Mouse (Mus musculus) liver, embryonic 11.5 days (tissue): Measurements from ENCODE around the gene Fhad1. TPM values are rescaled to one million over a fixed set of nuclear protein-coding genes. Genes with fewer than 3 reads are reported as not detected.

Source experiments
- ATAC-seq: fragments of 200-750 bp; cut with Nextera tagmentation; replicated peaks from 2 replicates; pipeline ENCODE4 v1.8.0; 2017; ENCODE audit warnings: moderate number of reproducible peaks, mild to moderate bottlenecking, moderate TSS enrichment, moderate library complexity; ENCODE audit not compliant: low FRiP score
- DNase-seq: peaks from one replicate; pipeline ENCODE4 v3.0.0-alpha.2; 2017; ENCODE audit warnings: low spot score
- H3K27ac ChIP-seq: fragments of 300-500 bp; sonication (generic); 2 replicates; pipeline ENCODE4 v1.5.1; 2014; ENCODE audit warnings: mild to moderate bottlenecking, low read depth, low read length, control low read depth
- H3K27me3 ChIP-seq: fragments of 300-500 bp; sonication (generic); replicated peaks from 2 replicates; pipeline ENCODE4 v1.6.1; 2014; ENCODE audit warnings: low read length, mixed read lengths; ENCODE audit not compliant: control insufficient read depth, insufficient read depth
- H3K36me3 ChIP-seq: fragments of 300-500 bp; sonication (generic); 2 replicates; pipeline ENCODE4 v1.6.1; 2014; ENCODE audit warnings: mild to moderate bottlenecking, low read length, moderate library complexity, mixed read lengths; ENCODE audit not compliant: control insufficient read depth, insufficient read depth
- H3K4me1 ChIP-seq: fragments of 300-500 bp; sonication (generic); replicated peaks from 2 replicates; pipeline ENCODE4 v1.6.1; 2014; ENCODE audit warnings: low read length, mixed read lengths; ENCODE audit not compliant: control insufficient read depth, insufficient read depth
- H3K4me2 ChIP-seq: fragments of 300-500 bp; sonication (generic); 2 replicates; pipeline ENCODE4 v1.6.1; 2014; ENCODE audit warnings: mild to moderate bottlenecking, control low read depth, moderate library complexity
- H3K4me3 ChIP-seq: fragments of 300-500 bp; sonication (generic); 2 replicates; pipeline ENCODE4 v1.5.1; 2014; ENCODE audit warnings: low read depth, low read length, control low read depth
- H3K9ac ChIP-seq: fragments of 300-500 bp; sonication (generic); 2 replicates; pipeline ENCODE4 v1.6.1; 2014; ENCODE audit warnings: low read depth, low read length, control low read depth
- H3K9me3 ChIP-seq: fragments of 300-500 bp; sonication (generic); 2 replicates; pipeline ENCODE4 v1.6.1; 2016; ENCODE audit warnings: low read length, inconsistent platforms, mixed read lengths; ENCODE audit not compliant: control insufficient read depth
- WGBS: fragments of 180-500 bp; shearing (Covaris S2); extraction: QIAGEN DNeasy Blood & Tissue Kit; methylation state at CpG from one replicate; pipeline ENCODE4 v1.1.7; 2014; 5-methylcytosine and 5-hydroxymethylcytosine counted together
- polyA plus RNA-seq: library from polyadenylated mRNA; unstranded; fragments of >200 nt; fragmentation: Nextera tagmentation; extraction: Ambion mirVana; gene quantifications from 2 replicates; pipeline ENCODE4 v1.2.1, GENCODE M21; 2014

Fhad1 gene
- polyA plus RNA-seq, 1 experiment from 2014 or later = 1.8 TPM

DNA sequence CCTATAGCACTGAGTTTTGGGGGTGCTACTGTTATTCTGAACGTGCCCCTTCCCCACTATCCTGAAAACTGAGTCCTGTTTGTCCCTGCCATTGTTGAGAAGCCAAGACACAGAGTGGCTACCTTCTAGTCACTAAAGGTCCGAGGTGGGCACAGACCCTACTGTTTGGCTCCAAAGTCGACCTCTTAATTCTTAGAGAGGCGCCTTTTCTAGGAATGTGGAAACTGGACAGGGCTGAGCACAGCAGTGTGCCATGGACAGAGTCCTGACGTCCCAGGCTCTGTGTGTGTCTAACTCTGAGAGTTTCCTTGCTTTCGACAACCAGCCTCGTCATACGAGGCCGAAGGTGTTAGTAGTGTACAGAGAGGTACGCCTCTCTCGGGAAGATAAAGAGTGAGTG is 114.5 kb downstream of the Fhad1 start:
- Histone ChIP-seq H3K9me3 (no peaks in the 10 kb centered on the region), H3K4me1 (peaks cover 3% of the 10 kb centered on the region), H3K4me3 (no peak overlapping the region), H3K27me3 (peaks cover 3% of the 10 kb centered on the region; the same call in 1 of the 2 replicates), H3K9ac (no peak overlapping the region), H3K36me3 (no peaks in the 10 kb centered on the region), H3K4me2 (no peak overlapping the region), H3K27ac (no peak overlapping the region)
- WGBS = 68% methylated on average over 11 of the region's 11 CpGs
- DNase-seq (no peak), ATAC-seq (no peak)

DNA sequence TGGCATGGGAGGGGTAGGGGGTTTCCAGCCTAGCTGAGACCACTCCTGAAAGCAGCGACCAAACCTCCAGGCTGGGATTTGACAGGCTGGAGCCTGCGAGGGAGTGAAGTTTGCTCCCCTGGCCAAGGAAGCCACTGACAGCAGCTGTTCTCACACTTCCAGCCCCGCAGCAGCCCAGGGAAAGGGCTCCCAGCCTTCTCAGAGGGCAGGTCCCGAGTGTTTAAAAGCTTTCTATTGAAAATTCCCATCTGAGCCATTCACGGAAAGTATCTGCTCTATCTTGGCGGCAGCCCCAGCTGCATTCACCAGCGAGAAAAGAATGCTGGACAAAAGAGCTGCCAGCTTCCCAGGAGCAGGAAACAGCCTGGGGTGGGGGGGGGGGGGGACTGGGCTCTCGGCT is 114.9 kb downstream of the Fhad1 start:
- WGBS = 29% methylated on average over 8 of the region's 8 CpGs
- Histone ChIP-seq H3K4me2 (no peak overlapping the region), H3K27ac (no peak overlapping the region), H3K9ac (no peak overlapping the region), H3K4me3 (no peak overlapping the region), H3K4me1 (peaks cover 7% of the 10 kb centered on the region), H3K27me3 (peaks cover 3% of the 10 kb centered on the region; the same call in 1 of the 2 replicates), H3K36me3 (no peaks in the 10 kb centered on the region), H3K9me3 (no peaks in the 10 kb centered on the region)
- ATAC-seq = no peak
- no peak for DNase-seq

DNA sequence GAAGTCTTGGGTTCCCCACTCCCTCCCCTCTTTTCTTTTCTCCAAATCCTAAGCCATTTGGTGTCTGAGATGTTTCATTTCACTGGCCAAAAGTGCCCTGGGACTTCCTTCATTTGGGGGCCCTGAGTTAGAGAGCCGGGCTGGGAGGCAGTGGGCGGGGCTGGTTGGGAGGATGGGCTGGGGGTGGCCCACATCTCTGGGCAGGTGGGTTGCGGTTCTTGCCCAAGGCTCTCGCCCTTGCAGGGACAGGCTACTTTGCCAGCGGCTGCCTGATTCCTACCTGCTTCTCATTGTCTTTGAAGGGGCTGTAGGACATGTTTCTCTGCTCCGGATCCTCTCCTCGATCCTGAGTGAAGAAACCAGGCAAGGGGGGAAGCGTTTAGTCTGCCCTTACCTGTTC is 116.0 kb downstream of the Fhad1 start:
- DNase-seq = no peak
- H3K27me3 ChIP-seq = peaks cover 3% of the 10 kb centered on the region; the same call in 1 of the 2 replicates
- WGBS = 79% methylated on average over 8 of the region's 8 CpGs
- H3K4me2 ChIP-seq = no peak overlapping the region
- H3K4me3 ChIP-seq = no peak overlapping the region
- no peak overlapping the region for H3K27ac ChIP-seq
- no peaks in the 10 kb centered on the region for H3K9me3 ChIP-seq
- ATAC-seq = no peak
- no peak overlapping the region for H3K9ac ChIP-seq
- no peaks in the 10 kb centered on the region for H3K36me3 ChIP-seq
- H3K4me1 ChIP-seq = peaks cover 7% of the 10 kb centered on the region

DNA sequence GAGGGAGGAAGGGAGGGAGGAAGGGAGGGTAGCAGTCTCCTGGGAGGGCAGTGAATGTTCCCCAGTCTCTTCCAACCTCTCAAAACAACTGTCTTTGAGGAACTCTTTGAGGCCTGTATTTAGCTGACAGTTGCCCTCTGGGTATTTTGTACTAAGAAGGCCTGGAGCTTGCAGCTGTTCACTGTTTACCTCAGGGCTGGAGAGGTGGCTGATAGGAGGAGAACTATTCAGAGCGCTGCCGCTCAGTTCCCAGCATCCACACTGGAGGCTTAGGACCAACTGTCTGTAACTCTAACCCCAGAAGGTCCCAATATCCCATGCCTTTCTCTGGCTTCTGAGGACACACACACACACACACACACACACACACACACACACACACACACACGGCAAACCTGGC is 117.0 kb downstream of the Fhad1 start:
- no peak overlapping the region for H3K27ac ChIP-seq
- no peak for DNase-seq

DNA sequence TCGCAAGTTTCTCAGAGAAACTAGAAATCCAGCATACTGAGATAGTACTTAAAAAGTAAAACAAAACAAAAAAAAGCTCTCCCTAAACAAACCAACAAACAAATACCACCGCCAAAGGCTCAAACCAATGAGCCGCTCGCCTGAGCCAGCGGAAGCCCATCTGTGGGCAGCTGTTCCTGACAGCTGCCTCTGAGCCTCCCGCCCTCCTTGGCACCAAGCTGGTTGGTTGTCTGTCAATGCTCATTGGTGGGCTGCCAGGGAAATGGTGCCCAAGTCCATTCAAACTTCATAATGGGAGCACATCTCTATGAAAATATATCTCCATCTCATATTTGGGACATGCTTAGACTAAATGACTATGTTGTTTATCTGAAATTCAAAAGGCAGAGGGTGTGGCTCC is 117.7 kb downstream of the Fhad1 start:
- DNase-seq = no peak
- peaks cover 7% of the 10 kb centered on the region for H3K4me1 ChIP-seq
- H3K9me3 ChIP-seq = no peaks in the 10 kb centered on the region
- H3K4me3 ChIP-seq = no peak overlapping the region
- peaks cover 3% of the 10 kb centered on the region; the same call in 1 of the 2 replicates for H3K27me3 ChIP-seq
- H3K36me3 ChIP-seq = no peaks in the 10 kb centered on the region
- WGBS = 86% methylated on average over 6 of the region's 6 CpGs
- no peak overlapping the region for H3K27ac ChIP-seq
- H3K4me2 ChIP-seq = no peak overlapping the region
- no peak overlapping the region for H3K9ac ChIP-seq
- no peak for ATAC-seq

More for the DNA sequence above, 117.0 kb downstream of the Fhad1 start:
- H3K27me3 ChIP-seq = peaks cover 3% of the 10 kb centered on the region; the same call in 1 of the 2 replicates
- peaks cover 7% of the 10 kb centered on the region for H3K4me1 ChIP-seq
- H3K9me3 ChIP-seq = no peaks in the 10 kb centered on the region
- no peak for ATAC-seq
- no peak overlapping the region for H3K9ac ChIP-seq
- H3K36me3 ChIP-seq = no peaks in the 10 kb centered on the region
- H3K4me3 ChIP-seq = no peak overlapping the region
- no peak overlapping the region for H3K4me2 ChIP-seq
- 54% methylated on average over 3 of the region's 3 CpGs for WGBS

DNA sequence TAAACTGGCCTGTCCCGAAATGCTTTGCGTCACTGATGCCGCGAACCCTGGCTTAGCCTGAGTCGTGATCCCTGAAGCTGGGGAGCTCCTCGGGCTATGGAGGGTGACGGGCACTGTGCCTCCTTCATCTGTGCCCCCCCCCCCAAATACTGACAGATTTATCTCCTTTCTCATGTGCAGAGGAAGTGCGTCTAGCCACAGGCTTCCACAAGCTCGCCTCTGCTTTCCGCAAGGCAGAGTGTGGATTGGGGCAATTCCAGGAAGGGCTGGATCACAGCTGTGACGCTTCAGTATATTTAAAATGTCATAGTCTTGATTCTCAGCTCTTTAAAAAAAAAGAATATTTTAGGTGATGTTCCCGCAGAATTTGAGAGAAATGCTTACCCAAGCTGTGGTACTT is 119.1 kb downstream of the Fhad1 start:
- H3K9ac ChIP-seq = no peak overlapping the region
- no peaks in the 10 kb centered on the region for H3K9me3 ChIP-seq
- no peaks in the 10 kb centered on the region for H3K36me3 ChIP-seq
- WGBS = 51% methylated on average over 12 of the region's 12 CpGs
- DNase-seq (no peak), ATAC-seq (no peak)
- H3K4me3 ChIP-seq = no peak overlapping the region
- peaks cover 3% of the 10 kb centered on the region; the same call in 1 of the 2 replicates for H3K27me3 ChIP-seq
- peaks cover 7% of the 10 kb centered on the region for H3K4me1 ChIP-seq
- H3K27ac ChIP-seq = no peak overlapping the region
- no peak overlapping the region for H3K4me2 ChIP-seq

DNA sequence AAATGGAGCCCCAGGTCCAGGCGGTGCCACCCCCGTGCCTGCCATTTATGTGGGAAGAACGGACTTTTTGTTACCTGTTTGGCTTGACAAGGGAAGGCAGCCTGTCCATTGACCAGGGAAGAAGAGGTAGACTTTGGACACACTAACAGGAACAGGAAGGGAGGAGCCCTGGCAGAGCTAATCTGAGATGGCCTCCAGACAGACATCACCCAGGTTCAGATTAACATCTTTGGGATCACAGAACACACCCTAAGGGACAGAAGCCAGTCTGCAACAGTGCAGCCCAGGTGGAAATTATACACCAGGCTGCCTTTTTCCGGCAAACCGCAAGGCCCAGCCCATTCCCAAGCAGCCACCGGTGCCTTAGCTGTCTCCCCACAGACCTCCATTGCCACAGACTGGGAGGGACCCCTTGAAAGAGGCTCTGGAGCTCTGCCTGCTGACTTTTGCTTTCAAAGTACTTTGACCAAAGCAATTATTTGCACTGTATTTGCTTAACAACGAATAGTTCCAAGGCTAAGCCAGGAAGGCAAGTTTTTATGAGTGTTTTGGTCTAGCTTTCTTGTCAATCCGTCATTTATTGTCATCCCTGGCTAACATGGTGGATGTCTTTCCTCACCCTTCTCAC is 121.6 kb downstream of the Fhad1 start:
- H3K36me3 ChIP-seq = no peaks in the 10 kb centered on the region
- ATAC-seq (no peak), DNase-seq (no peak)
- WGBS = 84% methylated on average over 8 of the region's 8 CpGs
- H3K9me3 ChIP-seq = no peaks in the 10 kb centered on the region
- H3K4me1 ChIP-seq = peaks cover 5% of the 10 kb centered on the region
- H3K27me3 ChIP-seq = no peaks in the 10 kb centered on the region
- no peak overlapping the region for H3K4me3 ChIP-seq
- no peak overlapping the region for H3K9ac ChIP-seq
- H3K27ac ChIP-seq = no peak overlapping the region
- no peak overlapping the region for H3K4me2 ChIP-seq

DNA sequence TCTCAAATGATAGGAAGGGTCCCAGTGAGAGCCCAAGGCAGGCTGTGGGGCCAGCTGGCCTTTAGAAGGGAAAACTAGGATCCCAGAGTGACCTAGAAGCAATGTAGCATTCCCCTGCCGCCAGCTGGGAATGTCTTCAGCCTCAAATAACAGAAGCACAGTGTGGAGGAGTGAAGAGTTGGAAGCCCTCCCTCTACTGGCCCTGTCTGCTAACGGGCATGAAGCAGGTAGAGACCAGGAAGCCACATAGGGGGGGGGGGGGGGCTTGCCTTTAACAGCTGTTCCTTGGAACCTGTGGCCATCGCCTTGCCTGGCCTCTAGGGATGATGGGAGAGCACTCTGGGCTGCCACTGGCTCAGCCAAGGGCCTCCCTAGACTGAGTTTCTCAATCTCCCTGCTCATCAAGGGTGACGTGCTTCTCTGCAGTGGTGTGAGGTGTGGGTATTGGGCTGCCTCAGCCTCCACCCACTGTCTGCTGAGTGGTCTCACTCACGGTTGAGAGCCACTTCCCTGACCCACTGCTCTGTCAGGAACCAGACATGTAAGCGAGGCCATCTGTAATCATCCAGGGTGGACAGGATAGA is 128.4 kb downstream of the Fhad1 start:
- no peak overlapping the region for H3K4me2 ChIP-seq
- H3K9ac ChIP-seq = no peak overlapping the region
- WGBS = 28% methylated on average over 6 of the region's 6 CpGs
- no peak for ATAC-seq
- DNase-seq = no peak
- H3K36me3 ChIP-seq = no peaks in the 10 kb centered on the region
- no peak overlapping the region for H3K27ac ChIP-seq
- peaks cover 2% of the 10 kb centered on the region for H3K4me1 ChIP-seq
- H3K9me3 ChIP-seq = no peaks in the 10 kb centered on the region
- peaks cover 9% of the 10 kb centered on the region for H3K27me3 ChIP-seq
- no peak overlapping the region for H3K4me3 ChIP-seq

DNA sequence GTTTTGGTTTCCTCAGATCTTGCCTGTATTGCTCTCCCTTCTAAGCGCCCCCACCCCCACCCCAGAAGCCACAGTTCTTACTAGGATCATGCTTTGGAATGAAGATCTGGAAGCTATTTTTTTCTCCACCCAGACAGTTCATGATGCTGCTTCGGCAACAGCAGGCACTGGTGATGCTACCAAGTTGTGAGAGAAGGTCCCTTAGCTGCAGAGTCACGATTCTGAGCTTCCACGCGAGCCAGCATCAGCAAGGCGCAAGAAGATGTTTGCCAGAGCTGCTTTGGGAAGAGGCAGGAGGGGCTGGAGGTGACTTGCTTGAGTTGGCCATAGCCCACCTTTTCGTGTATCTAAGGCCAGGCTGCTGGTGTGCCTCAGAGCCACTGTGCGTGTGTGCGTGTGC is 129.4 kb downstream of the Fhad1 start:
- Histone ChIP-seq H3K9me3 (no peaks in the 10 kb centered on the region), H3K36me3 (no peaks in the 10 kb centered on the region), H3K4me1 (peaks cover 6% of the 10 kb centered on the region), H3K27me3 (peaks cover 9% of the 10 kb centered on the region), H3K4me2 (no peak overlapping the region), H3K27ac (no peak overlapping the region), H3K4me3 (no peak overlapping the region), H3K9ac (no peak overlapping the region)
- 62% methylated on average over 9 of the region's 9 CpGs for WGBS
- no peak for ATAC-seq
- DNase-seq = no peak
